Mouse (Mus musculus): ENCODE data around the gene Papln. TPM values are rescaled to one million over a fixed set of nuclear protein-coding genes. Genes with fewer than 3 reads are reported as not detected.

Papln gene
- total and polyA plus RNA-seq, 3 experiments = 0.04 to 0.07 TPM; not detected in 1

DNA sequence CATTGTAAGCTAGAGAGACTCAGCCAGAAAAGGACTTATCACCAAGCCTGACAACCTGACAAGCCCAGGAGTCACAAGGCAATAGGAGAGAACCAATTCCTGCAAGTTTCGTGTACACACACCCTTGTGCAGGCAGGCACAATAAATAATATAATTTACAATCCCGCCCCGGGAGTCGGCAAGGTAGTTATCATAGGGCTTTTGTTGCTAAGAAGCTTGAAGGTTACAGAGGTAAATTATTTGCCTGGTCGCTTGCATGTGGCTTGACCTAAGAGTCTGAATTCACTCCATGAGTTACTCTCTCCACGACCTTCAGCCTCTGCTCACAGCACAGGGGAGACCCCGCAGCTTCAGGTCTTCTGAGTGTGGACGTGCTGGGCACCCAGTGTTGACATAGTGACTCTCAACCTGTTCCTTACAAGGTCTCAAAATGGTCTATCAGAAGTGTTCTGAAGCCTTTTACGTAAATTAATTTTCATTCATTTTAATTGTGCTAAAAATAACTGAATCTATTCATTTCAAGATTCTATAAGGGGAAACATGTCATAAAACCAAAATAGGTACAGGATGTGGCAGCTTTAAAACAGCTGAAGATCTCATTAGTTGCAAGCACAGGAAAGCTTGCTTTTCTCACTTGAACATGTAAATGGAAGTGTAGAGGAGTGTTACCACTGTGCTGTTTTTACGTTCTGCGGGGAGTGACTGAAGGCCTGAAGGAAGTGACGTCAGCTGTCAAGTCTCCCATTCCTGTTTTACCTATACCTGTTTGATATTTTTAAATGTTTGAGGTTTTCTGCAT is 36.7 kb upstream of the Papln start:
- Histone ChIP-seq H3K36me3 (ENCODE audit: control insufficient read depth in 1 of 2, insufficient read depth in 2 of 2, low read length in 2 of 2) (peaks cover 0 to 15% of the 10 kb centered on the region in 2 experiments; a peak in 2 of 4 replicates), H3K9me3 (replicated peaks; ENCODE audit: insufficient read depth, low read length) (no peaks in the 10 kb centered on the region), H3K4me3 (ENCODE audit: control insufficient read depth in 1 of 2, insufficient read depth in 1 of 2, low read depth in 2 of 2, low read length in 2 of 2) (no peak overlapping the region), H3K27ac (ENCODE audit: control insufficient read depth, low read depth, low read length) (no peak overlapping the region), H3K9ac (ENCODE audit: control insufficient read depth, low read depth, low read length, poor library complexity, severe bottlenecking) (no peak overlapping the region), H3K4me1 (ENCODE audit: control insufficient read depth in 1 of 2, insufficient read depth in 2 of 2, low read length in 2 of 2) (no peaks in the 10 kb centered on the region), H3K79me2 (ENCODE audit: control insufficient read depth, insufficient read depth, low read length, poor library complexity) (no peaks in the 10 kb centered on the region), H3K27me3 (ENCODE audit: control insufficient read depth in 1 of 2, insufficient read depth in 2 of 2, low read length in 2 of 2) (no peaks in the 10 kb centered on the region)
- DNase-seq (ENCODE audit: low read depth, low spot score) = no peak
- TF ChIP-seq MYB (IDR thresholded peaks at IDR 0.05; ENCODE audit: low read depth, low read length) (no peak), KAT2A (conservative IDR thresholded peaks at IDR 0.05; ENCODE audit: low read depth, low read length) (no peak), ZKSCAN1 (IDR thresholded peaks at IDR 0.05; ENCODE audit: low read depth, low read length) (no peak), MAFK (IDR thresholded peaks at IDR 0.05; ENCODE audit: borderline replicate concordance, low read depth, low read length) (no peak)

DNA sequence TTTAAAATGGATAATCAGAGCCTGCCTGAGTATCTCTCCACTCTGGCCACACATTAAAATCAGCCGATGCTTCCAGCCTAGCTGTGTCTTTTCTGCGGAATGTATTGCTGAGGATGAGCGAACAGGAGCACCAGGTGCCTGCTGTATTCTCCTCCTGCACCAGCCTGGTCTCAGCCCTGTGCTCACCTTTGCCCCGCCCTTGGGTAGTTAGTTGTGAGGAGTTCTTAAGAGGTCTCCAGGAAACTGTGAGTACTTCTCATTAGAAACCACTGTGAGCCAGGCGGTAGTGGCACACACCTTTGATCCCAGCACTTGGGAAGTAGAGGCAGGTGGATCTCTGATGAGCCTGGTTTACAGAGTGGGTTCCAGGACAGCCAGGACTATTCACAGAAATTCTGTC is 31.2 kb upstream of the Papln start:
- DNase-seq (ENCODE audit: low read depth, low spot score) = no peak
- H3K27me3 ChIP-seq (ENCODE audit: control insufficient read depth in 1 of 2, insufficient read depth in 2 of 2, low read length in 2 of 2) = no peaks in the 10 kb centered on the region
- no peaks in the 10 kb centered on the region for H3K4me1 ChIP-seq (ENCODE audit: control insufficient read depth in 1 of 2, insufficient read depth in 2 of 2, low read length in 2 of 2)
- no peak for TF ChIP-seq ZC3H11A (IDR thresholded peaks at IDR 0.05; ENCODE audit: low read depth, low read length)
- TF ChIP-seq NELFE (IDR thresholded peaks at IDR 0.05; ENCODE audit: low read depth, low read length) = no peak
- no peak for TF ChIP-seq POLR2AphosphoS5 (IDR thresholded peaks at IDR 0.05; ENCODE audit: borderline replicate concordance, low read depth, low read length)
- no peak for TF ChIP-seq TAL1 (IDR thresholded peaks at IDR 0.05; ENCODE audit: low read length)
- no peak for TF ChIP-seq USF1 (IDR thresholded peaks at IDR 0.05; ENCODE audit: low read depth, low read length)
- TF ChIP-seq MYB (IDR thresholded peaks at IDR 0.05; ENCODE audit: low read depth, low read length) = no peak
- no peak for TF ChIP-seq CHD1 (IDR thresholded peaks at IDR 0.05; ENCODE audit: low read depth, low read length)
- TF ChIP-seq MAFK (IDR thresholded peaks at IDR 0.05; ENCODE audit: borderline replicate concordance, low read depth, low read length) = no peak
- TF ChIP-seq RAD21 (IDR thresholded peaks at IDR 0.05; ENCODE audit: low read depth, low read length) = no peak
- no peak overlapping the region for H3K27ac ChIP-seq (ENCODE audit: control insufficient read depth, low read depth, low read length)
- peaks cover 0 to 10% of the 10 kb centered on the region in 2 experiments; a peak in 2 of 4 replicates for H3K36me3 ChIP-seq (ENCODE audit: control insufficient read depth in 1 of 2, insufficient read depth in 2 of 2, low read length in 2 of 2)
- no peak overlapping the region for H3K4me3 ChIP-seq (ENCODE audit: control insufficient read depth in 1 of 2, insufficient read depth in 1 of 2, low read depth in 2 of 2, low read length in 2 of 2)
- H3K79me2 ChIP-seq (ENCODE audit: control insufficient read depth, insufficient read depth, low read length, poor library complexity) = no peaks in the 10 kb centered on the region
- no peak overlapping the region for H3K9ac ChIP-seq (ENCODE audit: control insufficient read depth, low read depth, low read length, poor library complexity, severe bottlenecking)
- no peaks in the 10 kb centered on the region for H3K9me3 ChIP-seq (replicated peaks; ENCODE audit: insufficient read depth, low read length)

GRCm38 (mm10) chr12:83734047-83734446 is 29.4 kb upstream of the Papln start:
- Histone ChIP-seq H3K4me3 (ENCODE audit: control insufficient read depth in 1 of 2, insufficient read depth in 1 of 2, low read depth in 2 of 2, low read length in 2 of 2) (no peak overlapping the region), H3K36me3 (ENCODE audit: control insufficient read depth in 1 of 2, insufficient read depth in 2 of 2, low read length in 2 of 2) (peaks cover 0 to 5% of the 10 kb centered on the region in 2 experiments; a peak in 2 of 4 replicates), H3K79me2 (ENCODE audit: control insufficient read depth, insufficient read depth, low read length, poor library complexity) (no peaks in the 10 kb centered on the region), H3K27me3 (ENCODE audit: control insufficient read depth in 1 of 2, insufficient read depth in 2 of 2, low read length in 2 of 2) (no peaks in the 10 kb centered on the region), H3K9ac (ENCODE audit: control insufficient read depth, low read depth, low read length, poor library complexity, severe bottlenecking) (no peak overlapping the region), H3K9me3 (replicated peaks; ENCODE audit: insufficient read depth, low read length) (no peaks in the 10 kb centered on the region), H3K4me1 (ENCODE audit: control insufficient read depth in 1 of 2, insufficient read depth in 2 of 2, low read length in 2 of 2) (no peaks in the 10 kb centered on the region), H3K27ac (ENCODE audit: control insufficient read depth, low read depth, low read length) (no peak overlapping the region)
- DNase-seq (ENCODE audit: low read depth, low spot score) = no peak
- TF ChIP-seq SIN3A (IDR thresholded peaks at IDR 0.05; ENCODE audit: low read length) (no peak), EP300 (IDR thresholded peaks at IDR 0.05; ENCODE audit: low read depth in 1 of 2, low read length in 2 of 2) (no peak), ZNF384 (IDR thresholded peaks at IDR 0.05; ENCODE audit: low read depth, low read length) (no peak), NELFE (IDR thresholded peaks at IDR 0.05; ENCODE audit: low read depth, low read length) (no peak), RCOR1 (IDR thresholded peaks at IDR 0.05; ENCODE audit: low read depth, low read length) (no peak), ZC3H11A (IDR thresholded peaks at IDR 0.05; ENCODE audit: low read depth, low read length) (no peak), POLR2A (IDR thresholded peaks at IDR 0.05; ENCODE audit: control insufficient read depth in 1 of 2, insufficient read depth in 1 of 2, low read depth in 1 of 2, low read length in 2 of 2, poor library complexity in 1 of 2) (no peak), JUND (IDR thresholded peaks at IDR 0.05; ENCODE audit: low read depth, low read length) (no peak), USF1 (IDR thresholded peaks at IDR 0.05; ENCODE audit: low read depth, low read length) (no peak), POLR2AphosphoS2 (IDR thresholded peaks at IDR 0.05; ENCODE audit: low read length) (no peak), MYC (IDR thresholded peaks at IDR 0.05; ENCODE audit: low read depth, low read length) (no peak), MAZ (IDR thresholded peaks at IDR 0.05; ENCODE audit: low read depth, low read length) (no peak), USF2 (IDR thresholded peaks at IDR 0.05; ENCODE audit: borderline replicate concordance in 1 of 2, insufficient read depth in 1 of 2, low read depth in 1 of 2, low read length in 2 of 2) (no peak), MAFK (IDR thresholded peaks at IDR 0.05; ENCODE audit: borderline replicate concordance, low read depth, low read length) (no peak), BHLHE40 (IDR thresholded peaks at IDR 0.05; ENCODE audit: borderline replicate concordance, low read depth, low read length) (no peak), GATA1 (IDR thresholded peaks at IDR 0.05; ENCODE audit: low read depth, low read length) (no peak), UBTF (IDR thresholded peaks at IDR 0.05; ENCODE audit: borderline replicate concordance, insufficient read depth, low read depth, low read length) (no peak)

All from MEL (cell line).